Mouse (Mus musculus) lung, postnatal 4 days (tissue): ENCODE measurements at regions not wholly inside any gene's neighbourhood (a gene's known extent, or its start where the extent isn't known, plus 50 kb on each side); places are given as distances from the start of the nearest gene placed in this dataset.

Experiments
- DNase-seq, 2 experiments: peaks; one replicate each; pipeline ENCODE4 v3.0.0; 2021

DNA sequence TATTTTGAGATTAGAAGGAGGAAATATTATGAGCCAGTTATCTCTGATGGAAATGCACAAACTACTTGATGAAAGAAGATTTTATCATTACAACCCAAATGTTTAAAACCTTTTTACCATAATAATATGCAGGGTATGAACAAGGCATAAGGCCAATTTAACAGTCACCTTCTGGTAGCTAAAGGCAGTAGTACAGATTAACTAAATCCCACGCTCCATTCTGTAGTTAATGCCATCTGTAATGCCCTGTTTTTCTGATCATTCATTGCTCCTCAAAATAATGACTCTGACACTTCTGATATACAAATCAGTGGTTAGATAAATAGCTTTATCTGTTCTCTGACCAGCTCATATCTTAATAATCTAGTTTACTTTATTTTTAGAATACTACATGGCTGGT is 987.8 kb downstream of the Pcdh7 start:
- no peak for DNase-seq

DNA sequence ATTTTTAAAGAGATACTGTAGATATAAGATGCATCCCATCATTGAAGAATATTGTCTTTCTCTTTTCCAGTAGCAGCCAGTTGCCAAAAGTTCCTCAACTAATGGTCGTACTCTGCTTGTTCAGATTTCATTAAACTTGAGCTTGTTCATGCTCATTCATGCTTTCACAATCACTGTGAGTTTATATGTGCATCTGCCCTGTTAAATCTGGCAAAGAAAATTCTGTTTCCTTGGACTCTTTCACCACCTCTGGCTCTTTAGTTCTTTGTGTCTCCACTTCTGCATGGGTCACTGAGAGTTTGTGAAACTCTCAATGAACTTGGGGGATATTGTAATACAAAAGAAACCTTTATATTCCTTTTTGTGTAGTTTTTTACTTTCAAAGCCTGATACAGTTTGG is 994.6 kb downstream of the Pcdh7 start:
- no peak for DNase-seq

DNA sequence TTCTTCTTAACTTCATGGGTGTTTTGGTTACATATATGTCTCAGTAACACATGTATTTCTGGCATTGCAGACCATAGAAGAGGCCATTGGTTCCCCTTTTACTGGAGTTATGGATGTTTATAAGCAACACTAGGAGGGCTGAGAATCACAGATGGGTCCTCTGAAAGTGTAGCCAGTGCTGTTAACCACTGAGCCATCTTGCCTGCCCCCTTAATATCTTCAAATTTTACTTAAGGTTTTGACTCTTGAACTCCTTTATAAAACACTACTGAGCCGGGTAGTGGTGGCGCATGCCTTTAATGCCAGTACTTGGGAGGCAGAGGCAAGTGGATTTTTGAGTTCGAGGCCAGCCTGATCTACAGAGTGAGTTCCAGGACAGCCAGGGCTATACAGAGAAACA is 1015.6 kb downstream of the Pcdh7 start:
- no peak for DNase-seq

DNA sequence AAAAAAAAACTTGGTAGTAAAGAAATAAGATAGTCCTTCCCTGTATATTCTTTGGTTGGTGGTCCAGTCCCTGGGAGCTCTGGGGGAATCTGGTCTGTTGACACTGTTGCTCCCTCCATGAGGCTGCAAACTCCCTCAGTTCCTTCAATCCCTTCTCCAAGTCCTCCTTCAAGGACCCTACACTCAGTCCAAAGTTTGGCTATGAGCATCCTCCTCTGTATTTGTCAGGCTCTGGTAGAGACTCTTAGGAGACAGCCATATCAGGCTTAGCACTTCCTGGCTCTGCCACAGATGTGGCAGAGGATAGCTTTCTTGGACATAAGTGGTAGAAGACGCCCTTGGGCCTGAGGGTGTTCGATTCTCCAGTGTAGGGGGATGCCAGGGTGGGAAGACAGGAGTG is 1016.2 kb downstream of the Pcdh7 start:
- DNase-seq = no peak

DNA sequence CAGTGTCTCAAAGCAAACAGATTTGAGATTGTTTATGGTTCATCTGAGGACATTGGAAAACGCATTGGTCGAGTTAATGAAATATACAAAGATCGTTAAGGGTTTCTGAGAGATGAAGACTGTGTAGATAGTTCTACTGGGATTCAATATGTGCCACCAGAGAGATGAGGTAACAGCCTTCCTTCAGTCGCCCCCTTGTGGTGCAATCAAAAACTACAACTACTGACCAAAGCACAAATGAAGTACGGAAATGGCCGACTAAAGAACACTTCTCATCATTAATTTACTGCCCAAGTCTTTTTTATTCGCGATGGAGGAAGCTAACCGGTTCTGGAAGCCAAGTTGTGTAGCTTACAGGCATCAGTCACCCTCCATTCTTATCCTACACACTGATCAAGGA is 1018.8 kb downstream of the Pcdh7 start:
- peak in 1 of 2 experiments; percentile 48 for DNase-seq

DNA sequence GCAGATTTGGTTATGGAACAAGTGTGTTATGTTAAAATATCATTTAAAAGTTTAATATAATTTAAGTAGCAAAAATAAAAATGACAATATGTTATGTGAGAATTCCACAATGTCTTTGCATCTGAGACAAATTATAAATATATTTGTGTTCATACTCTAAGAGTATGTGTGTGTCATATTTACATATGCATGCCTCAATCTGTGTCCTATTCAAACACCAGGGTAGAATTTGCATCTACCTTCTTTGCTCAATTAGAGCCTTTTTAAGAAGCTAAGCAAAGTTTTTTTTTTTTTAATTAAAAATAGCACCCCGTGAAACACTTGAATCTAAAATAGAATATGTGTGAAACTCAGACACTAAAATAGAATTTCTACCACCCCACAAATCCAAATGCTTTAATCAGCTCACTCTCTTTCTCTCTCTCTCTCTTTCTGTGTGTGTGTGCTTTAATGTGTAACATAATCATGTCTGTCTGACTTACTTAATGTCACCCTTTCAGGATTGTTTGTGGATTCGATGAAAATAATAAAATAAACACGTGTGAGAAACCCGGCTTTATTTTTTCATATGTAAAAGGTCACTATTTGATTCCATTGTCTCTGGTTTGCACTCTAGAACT is 1019.6 kb downstream of the Pcdh7 start:
- DNase-seq = no peak

DNA sequence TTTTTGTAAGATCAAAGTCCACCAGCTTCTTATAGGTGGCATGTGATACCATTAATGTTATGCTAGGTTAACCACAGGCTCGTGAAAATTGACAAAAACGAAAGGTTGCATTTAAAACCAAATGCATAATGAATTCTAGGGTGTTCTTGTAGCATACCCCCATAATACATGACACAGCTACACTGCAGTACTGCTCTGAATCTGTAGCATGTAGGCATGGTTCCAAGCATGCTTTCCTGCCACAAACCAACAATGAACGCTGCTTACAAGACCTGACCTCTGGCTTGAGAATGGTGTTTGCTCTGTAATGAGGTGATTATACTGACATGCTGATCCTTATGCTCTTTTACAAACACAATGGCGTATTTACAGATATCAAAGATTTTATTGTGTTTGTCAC is 1020.3 kb downstream of the Pcdh7 start:
- no peak for DNase-seq

DNA sequence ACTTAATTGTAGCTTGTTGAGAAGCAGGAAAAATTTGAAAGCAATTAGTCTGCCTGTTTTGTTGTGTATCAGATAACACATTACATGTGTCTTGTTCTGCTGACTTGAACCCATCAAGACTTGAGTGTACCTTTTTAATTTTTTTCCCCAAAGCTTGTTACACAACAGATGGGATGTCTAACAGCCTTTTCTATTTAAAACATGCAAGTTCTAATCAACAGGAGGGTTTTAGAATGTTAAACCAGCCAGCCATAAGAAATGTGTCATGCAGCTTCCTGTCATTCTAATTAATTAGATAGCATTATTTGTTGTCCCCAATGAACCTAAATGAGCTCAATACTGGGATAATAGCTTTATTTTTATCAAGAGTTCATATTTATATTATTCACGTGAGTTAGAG is 1023.0 kb downstream of the Pcdh7 start:
- DNase-seq = no peak

DNA sequence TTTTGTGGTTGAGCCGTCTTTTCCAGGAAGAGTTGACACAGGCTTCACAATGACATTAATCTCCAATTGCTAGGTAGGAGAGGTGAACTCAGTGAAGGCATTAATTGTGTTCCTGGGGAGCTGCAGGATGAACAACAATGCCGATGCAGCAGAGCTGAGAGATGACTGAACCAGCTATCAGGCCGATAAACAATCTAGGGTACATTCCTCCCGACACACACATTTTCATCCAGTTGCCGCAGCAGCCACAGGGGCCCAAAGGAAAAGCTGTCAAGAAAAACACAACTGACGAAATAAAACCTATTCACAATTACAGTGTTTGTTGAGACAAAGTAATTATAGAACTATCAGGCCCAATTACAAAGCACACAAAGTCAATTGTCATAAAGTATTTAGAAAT is 1029.9 kb downstream of the Pcdh7 start:
- DNase-seq = no peak

DNA sequence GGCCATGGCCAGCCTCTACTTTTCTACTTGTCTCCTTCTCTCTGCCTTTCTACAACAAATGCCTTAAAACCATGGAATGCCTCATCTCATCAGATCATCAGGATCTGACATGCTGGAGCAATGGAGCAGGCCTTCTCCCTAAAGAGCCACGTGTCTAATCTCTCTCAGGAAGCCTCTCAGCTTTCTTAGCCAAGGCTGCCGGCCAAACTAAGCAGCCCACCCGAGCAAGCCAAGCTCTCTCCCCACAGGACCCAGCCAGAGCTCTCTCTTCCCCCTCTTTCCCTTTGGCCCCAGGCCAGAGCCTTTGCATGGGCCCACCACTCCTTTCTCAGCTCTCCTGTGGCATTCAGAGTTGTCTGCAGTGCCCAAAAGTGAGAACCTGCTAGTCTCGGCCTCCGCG is 1034.0 kb downstream of the Pcdh7 start:
- no peak for DNase-seq
